ENCODE assay signal across 7 mouse cellular contexts in genomic region chr3:116835770-116836680, GRCm38 (mm10). TPM values are rescaled to one million over a fixed set of nuclear protein-coding genes. Genes with fewer than 3 reads are reported as not detected.
A peak's percentile ranks its signal among the peaks of the same experiment; 100 is the strongest.
DNase-seq lines count a peak whose midpoint lies in the region; ATAC-seq lines count a peak whose summit lies in the region.

No protein-coding gene starts in this region.

- intact Hi-C loops in left cerebral cortex, postnatal 25 days (cut with DNase I): loop anchor here (2.0 to 5.0 kb wide), 4 partner anchors 29 to 504 kb away; partner anchors contain the start of gene Sass6

- peak overlapping the region; percentile 41; the same call in 1 of the 2 replicates for H3K9ac ChIP-seq in intestine, embryonic 15.5 days

- WGBS in intestine, embryonic 15.5 days: 24% methylated on average over 21 of the region's 21 CpGs
- WGBS in midbrain, embryonic 10.5 days: 31% methylated on average over 21 of the region's 21 CpGs

- peak overlapping the region; percentile 37 for H3K4me3 ChIP-seq in intestine, embryonic 15.5 days (replicated peaks)
- peak overlapping the region; percentile 43 for H3K4me3 ChIP-seq in midbrain, embryonic 10.5 days

- no peaks in the 10 kb centered on the region for H3K4me1 ChIP-seq in intestine, embryonic 15.5 days (replicated peaks)
- peaks cover 3% of the 10 kb centered on the region; the same call in 1 of the 2 replicates for H3K4me1 ChIP-seq in midbrain, embryonic 10.5 days

- no peaks in the 10 kb centered on the region for H3K27me3 ChIP-seq in intestine, embryonic 15.5 days (replicated peaks)
- no peaks in the 10 kb centered on the region for H3K27me3 ChIP-seq in midbrain, embryonic 10.5 days (ENCODE audit: low read depth, poor library complexity, severe bottlenecking)

- peak; percentile 89 for ATAC-seq in intestine, embryonic 15.5 days

- no peaks in the 10 kb centered on the region for H3K36me3 ChIP-seq in intestine, embryonic 15.5 days
- H3K36me3 ChIP-seq in midbrain, embryonic 10.5 days: no peaks in the 10 kb centered on the region

- peak overlapping the region; percentile 81 for H3K4me2 ChIP-seq in intestine, embryonic 15.5 days (replicated peaks)

- peak; percentile 85 to 96 for DNase-seq in adrenal gland, adult (ENCODE audit: inconsistent age in 2 of 2, low spot score in 1 of 2)
- peak; percentile 99 for DNase-seq in embryo, embryonic 10.5 days (ENCODE audit: low spot score)
- peak; percentile 74 for DNase-seq in gastrocnemius, postnatal 25 days
- peak; percentile 90 to 95 for DNase-seq in left cerebral cortex, postnatal 25 days (ENCODE audit: low spot score in 2 of 2)
- peak; percentile 85 for DNase-seq in midbrain, embryonic 10.5 days (ENCODE audit: low spot score)
- DNase-seq in right cerebral cortex, postnatal 4 days: peak; percentile 92

- no peaks in the 10 kb centered on the region for H3K9me3 ChIP-seq in intestine, embryonic 15.5 days
- no peaks in the 10 kb centered on the region for H3K9me3 ChIP-seq in midbrain, embryonic 10.5 days (replicated peaks)

- H3K27ac ChIP-seq in intestine, embryonic 15.5 days: 0 out of 2 replicates have a peak overlapping the region, but pooled peaks have one; percentile 5
- peak overlapping the region; percentile 72 for H3K27ac ChIP-seq in midbrain, embryonic 10.5 days (replicated peaks)

RNA-seq across cellular contexts. Expression of gene Frrs1, which starts 23.2 kb away (rescaled TPM):
- 1 to 10 TPM; 3.7 to 4.2 TPM for total RNA-seq in gastrocnemius, postnatal 25 days (2021)
- polyA plus RNA-seq in intestine, embryonic 15.5 days (2015; fragmentation: Nextera tagmentation; extraction: Ambion mirVana): 36.6 and 39.0 TPM in 2 replicates
- total RNA-seq in left cerebral cortex, postnatal 25 days (2021): 1 to 10 TPM in 1 of 2 experiments, under 1 TPM in 1; 0.78 to 1.8 TPM
- polyA plus RNA-seq in midbrain, embryonic 10.5 days (2016; fragmentation: Nextera tagmentation; extraction: Ambion mirVana): 8.5 and 11.5 TPM in 2 replicates

RNA-seq across cellular contexts. Expression of gene Agl, which starts 28.1 kb away (rescaled TPM):
- 100 to 1,000 TPM; 558 to 691 TPM for total RNA-seq in gastrocnemius, postnatal 25 days (2021)
- polyA plus RNA-seq in intestine, embryonic 15.5 days (2015; fragmentation: Nextera tagmentation; extraction: Ambion mirVana): 12.1 and 12.2 TPM in 2 replicates
- 10 to 100 TPM; 23.7 to 24.6 TPM for total RNA-seq in left cerebral cortex, postnatal 25 days (2021)
- 9.0 and 12.0 TPM in 2 replicates for polyA plus RNA-seq in midbrain, embryonic 10.5 days (2016; fragmentation: Nextera tagmentation; extraction: Ambion mirVana)

Comparison
In these comparisons a context has a peak if more than half of its experiments do, and no peak if none do; other contexts are left out.
1. Peak in every context shown above with its lines: DNase-seq, ATAC-seq, H3K4me3 ChIP-seq and H3K27ac ChIP-seq.
2. RNA of gene Agl, which starts 28.1 kb away (total RNA-seq): 558 to 691 TPM in gastrocnemius, postnatal 25 days; 23.7 to 24.6 TPM in left cerebral cortex, postnatal 25 days; every median in the first group is over 10 times any median in the second.